Mouse (Mus musculus): ENCODE data around the gene Doc2g. TPM values are rescaled to one million over a fixed set of nuclear protein-coding genes. Genes with fewer than 3 reads are reported as not detected.
A peak's percentile ranks its signal among the peaks of the same experiment; 100 is the strongest.

Gene Doc2g
- polyA plus RNA-seq, 1 experiment from 2014 or later, result 2.6 TPM

DNA sequence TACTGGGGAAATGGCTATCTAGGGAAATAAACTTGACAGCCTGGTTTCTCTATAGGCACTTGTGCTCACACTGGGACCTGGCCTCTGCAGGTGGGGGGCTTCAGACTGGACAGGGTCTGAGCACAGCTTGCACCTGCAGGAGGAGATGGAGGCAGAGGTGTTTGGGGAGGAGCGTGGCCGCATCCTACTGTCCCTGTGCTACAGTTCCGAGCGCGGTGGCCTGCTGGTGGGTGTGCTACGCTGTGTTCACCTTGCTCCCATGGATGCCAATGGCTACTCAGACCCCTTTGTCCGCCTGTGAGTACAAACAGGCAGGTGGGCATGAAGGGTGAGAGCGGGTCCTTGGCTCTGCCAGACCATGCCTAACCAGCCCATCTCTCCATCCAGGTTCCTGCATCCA, 2.9 kb downstream of the Doc2g start:
- ATAC-seq (replicated peaks; ENCODE audit: low FRiP score, low read depth), result no peak

DNA sequence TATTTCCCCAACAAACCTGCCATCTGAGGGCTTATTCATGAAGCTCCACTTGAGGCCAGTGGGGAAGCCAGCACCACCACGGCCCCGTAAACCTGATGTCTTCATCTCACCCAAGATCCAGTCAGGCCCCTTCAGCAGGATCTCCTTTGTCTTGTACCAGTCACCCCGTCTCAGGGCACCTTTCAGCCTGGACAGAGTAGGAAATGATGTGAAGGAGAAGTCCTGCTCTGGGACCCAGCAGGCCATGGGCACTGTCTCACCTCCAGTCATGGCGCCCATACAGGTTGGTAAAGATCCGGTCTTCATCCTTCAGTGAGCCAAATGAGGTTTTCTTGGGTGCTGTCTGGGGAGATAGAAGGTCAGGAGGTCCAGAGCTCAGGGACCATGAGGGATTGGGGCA, 8.0 kb downstream of the Doc2g start:
- no peaks in the 10 kb centered on the region for H3K9me3 ChIP-seq (replicated peaks; ENCODE audit: low read length)
- H3K4me1 ChIP-seq (replicated peaks; ENCODE audit: insufficient read depth, low read length), result no peaks in the 10 kb centered on the region
- peaks cover 31% of the 10 kb centered on the region for H3K36me3 ChIP-seq (ENCODE audit: insufficient read depth, low read length)
- H3K9ac ChIP-seq (ENCODE audit: low read depth, low read length), result no peak overlapping the region
- DNase-seq (ENCODE audit: low spot score) (no peak), ATAC-seq (replicated peaks; ENCODE audit: low FRiP score, low read depth) (no peak)
- no peak overlapping the region for H3K4me3 ChIP-seq (replicated peaks; ENCODE audit: low read depth, low read length)
- TF ChIP-seq CTCF (IDR thresholded peaks at IDR 0.05; ENCODE audit: low read depth), result no peak
- WGBS, result 91% methylated on average over 5 of the region's 5 CpGs
- no peak overlapping the region for H3K4me2 ChIP-seq (ENCODE audit: low read length)
- no peak overlapping the region for H3K27ac ChIP-seq
- no peaks in the 10 kb centered on the region for H3K27me3 ChIP-seq (ENCODE audit: insufficient read depth, low read length)

More for the DNA sequence above, 2.9 kb downstream of the Doc2g start:
- H3K27me3 ChIP-seq (ENCODE audit: insufficient read depth, low read length), result no peaks in the 10 kb centered on the region
- no peaks in the 10 kb centered on the region for H3K9me3 ChIP-seq (replicated peaks; ENCODE audit: low read length)
- no peak overlapping the region for H3K9ac ChIP-seq (ENCODE audit: low read depth, low read length)
- H3K27ac ChIP-seq, result no peak overlapping the region
- H3K36me3 ChIP-seq (ENCODE audit: insufficient read depth, low read length), result peaks cover 31% of the 10 kb centered on the region
- DNase-seq (ENCODE audit: low spot score), result no peak
- peaks cover 4% of the 10 kb centered on the region; the same call in 1 of the 2 replicates for H3K4me1 ChIP-seq (replicated peaks; ENCODE audit: insufficient read depth, low read length)
- no peak for TF ChIP-seq CTCF (IDR thresholded peaks at IDR 0.05; ENCODE audit: low read depth)
- no peak overlapping the region for H3K4me2 ChIP-seq (ENCODE audit: low read length)
- H3K4me3 ChIP-seq (replicated peaks; ENCODE audit: low read depth, low read length), result no peak overlapping the region
- 93% methylated on average over 8 of the region's 8 CpGs for WGBS

DNA sequence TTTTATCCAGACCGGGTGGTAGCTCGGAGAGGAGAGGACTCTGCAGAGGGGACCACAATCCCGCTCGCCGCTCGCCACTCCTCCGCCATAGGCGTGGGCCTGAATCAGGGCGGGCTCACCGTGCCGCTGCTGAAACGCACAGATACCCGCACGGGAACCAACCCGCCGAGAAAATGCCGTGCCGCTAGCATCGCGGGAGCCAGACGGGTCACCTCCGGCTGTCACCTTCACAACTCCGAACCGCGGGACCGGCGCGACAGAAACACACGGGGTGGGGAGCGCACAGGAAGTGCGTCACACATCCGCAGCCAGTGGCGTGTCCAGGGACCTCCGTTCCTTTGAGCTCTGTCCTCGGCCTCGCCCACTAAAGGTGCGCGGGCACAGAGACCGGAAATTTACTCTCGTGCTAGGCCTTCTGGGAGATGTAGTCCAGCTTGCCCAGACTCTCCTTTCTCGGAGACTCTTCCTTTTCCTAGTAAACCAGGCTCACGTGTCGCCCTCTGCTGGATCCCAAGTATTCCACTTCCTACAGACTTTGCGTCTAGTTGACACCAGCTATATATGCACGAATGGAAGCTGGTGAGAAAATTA, 9.4 kb downstream of the Doc2g start, which contains the start of gene Ndufv1:
TSS of gene Ndufv1 (minus strand) at position 375 of the 591 bp plus-strand sequence.
- ATAC-seq (replicated peaks; ENCODE audit: low FRiP score, low read depth), result peak; percentile 98
- Histone ChIP-seq H3K4me2 (ENCODE audit: low read length) (peak within 1 kb of the TSS; percentile 64), H3K9me3 (replicated peaks; ENCODE audit: low read length) (no peaks in the 10 kb centered on the region), H3K27me3 (ENCODE audit: insufficient read depth, low read length) (no peaks in the 10 kb centered on the region), H3K36me3 (ENCODE audit: insufficient read depth, low read length) (peaks cover 24% of the 10 kb centered on the region), H3K27ac (peak within 1 kb of the TSS; percentile 64; the same call in 1 of the 2 replicates), H3K9ac (ENCODE audit: low read depth, low read length) (peak within 1 kb of the TSS; percentile 78), H3K4me1 (replicated peaks; ENCODE audit: insufficient read depth, low read length) (no peaks in the 10 kb centered on the region), H3K4me3 (replicated peaks; ENCODE audit: low read depth, low read length) (peak within 1 kb of the TSS; percentile 85)
- peak; percentile 97 for TF ChIP-seq CTCF (IDR thresholded peaks at IDR 0.05; ENCODE audit: low read depth)
- 0% methylated on average over 45 of the region's 45 CpGs for WGBS
- DNase-seq (ENCODE audit: low spot score), result peak; percentile 100

DNA sequence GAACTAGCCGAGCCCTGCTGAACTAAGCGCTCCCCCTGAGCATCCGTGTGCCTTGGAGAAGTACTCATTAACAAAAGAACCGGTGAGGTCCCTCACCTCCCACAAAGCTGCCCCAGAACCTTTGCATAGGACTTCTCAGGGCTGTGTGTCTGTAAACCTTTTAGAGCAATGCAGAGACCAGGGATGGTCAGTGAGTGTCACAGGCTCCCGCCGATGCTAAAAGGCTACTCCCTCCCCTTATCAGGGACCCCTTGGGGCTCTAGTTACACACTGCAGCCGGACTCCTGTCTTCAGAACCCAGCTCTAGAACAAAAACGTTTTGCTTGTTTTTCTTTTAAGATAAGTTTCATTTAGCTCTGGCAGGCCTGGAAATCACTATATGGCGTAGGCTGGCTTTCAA, 10.0 kb downstream of the Doc2g start:
- Histone ChIP-seq H3K4me3 (replicated peaks; ENCODE audit: low read depth, low read length) (peak overlapping the region; percentile 85; the same call in 1 of the 2 replicates), H3K9me3 (replicated peaks; ENCODE audit: low read length) (no peaks in the 10 kb centered on the region), H3K4me1 (replicated peaks; ENCODE audit: insufficient read depth, low read length) (no peaks in the 10 kb centered on the region), H3K27me3 (ENCODE audit: insufficient read depth, low read length) (no peaks in the 10 kb centered on the region), H3K27ac (no peak overlapping the region), H3K4me2 (ENCODE audit: low read length) (peak overlapping the region; percentile 41), H3K36me3 (ENCODE audit: insufficient read depth, low read length) (peaks cover 18% of the 10 kb centered on the region), H3K9ac (ENCODE audit: low read depth, low read length) (peak overlapping the region; percentile 32; the same call in 1 of the 2 replicates)
- ATAC-seq (replicated peaks; ENCODE audit: low FRiP score, low read depth) (peak; percentile 15; the same call in 1 of the 2 replicates), DNase-seq (ENCODE audit: low spot score) (no peak)
- no peak for TF ChIP-seq CTCF (IDR thresholded peaks at IDR 0.05; ENCODE audit: low read depth)
- 19% methylated on average over 9 of the region's 9 CpGs for WGBS

DNA sequence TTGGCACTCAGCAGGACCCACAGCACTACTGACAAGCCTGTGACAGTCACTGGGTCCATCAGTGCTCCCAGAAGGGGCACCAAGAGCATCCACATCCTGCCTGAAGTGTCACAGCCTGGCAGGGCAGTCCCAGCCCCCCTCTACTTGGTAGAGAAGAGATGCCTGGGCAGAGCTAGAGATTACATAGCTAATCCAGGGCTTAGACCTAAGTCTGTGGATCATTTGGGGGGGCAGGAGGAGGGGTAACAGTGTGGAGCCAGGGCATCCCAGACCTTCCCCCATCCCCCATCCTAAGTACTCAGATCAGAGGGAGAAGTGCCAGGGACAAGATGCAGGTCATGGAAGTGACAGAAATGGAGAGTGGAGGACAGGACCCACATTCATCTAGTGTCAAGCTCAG, 11.7 kb downstream of the Doc2g start:
- H3K36me3 ChIP-seq (ENCODE audit: insufficient read depth, low read length), result peaks cover 3% of the 10 kb centered on the region; the same call in 1 of the 2 replicates
- no peak for TF ChIP-seq CTCF (IDR thresholded peaks at IDR 0.05; ENCODE audit: low read depth)
- no peak overlapping the region for H3K4me2 ChIP-seq (ENCODE audit: low read length)
- H3K9me3 ChIP-seq (replicated peaks; ENCODE audit: low read length), result no peaks in the 10 kb centered on the region
- no peak for ATAC-seq (replicated peaks; ENCODE audit: low FRiP score, low read depth)
- no peak overlapping the region for H3K9ac ChIP-seq (ENCODE audit: low read depth, low read length)
- H3K4me1 ChIP-seq (replicated peaks; ENCODE audit: insufficient read depth, low read length), result no peaks in the 10 kb centered on the region
- H3K4me3 ChIP-seq (replicated peaks; ENCODE audit: low read depth, low read length), result no peak overlapping the region
- no peak overlapping the region for H3K27ac ChIP-seq
- H3K27me3 ChIP-seq (ENCODE audit: insufficient read depth, low read length), result no peaks in the 10 kb centered on the region
- DNase-seq (ENCODE audit: low spot score), result no peak

DNA sequence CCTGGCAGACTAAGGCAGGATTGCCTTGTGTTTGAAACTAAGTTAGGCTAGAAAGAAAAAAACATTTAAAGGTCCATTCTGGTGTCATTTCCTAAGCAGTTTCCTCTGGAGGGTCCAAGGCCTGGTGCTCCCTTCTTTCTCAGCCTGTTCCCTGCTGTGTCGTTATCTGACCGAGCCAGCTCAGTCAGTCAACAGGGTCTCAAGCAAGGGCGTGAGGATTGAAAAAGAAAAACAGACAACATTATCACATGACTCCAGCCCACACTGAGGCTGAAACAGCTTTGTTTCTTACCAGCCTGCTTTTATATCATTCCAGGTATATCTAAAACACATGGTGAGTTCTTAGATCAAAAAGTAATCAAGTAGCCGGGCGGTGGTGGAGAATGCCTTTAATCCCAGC, 12.5 kb downstream of the Doc2g start:
- Histone ChIP-seq H3K27ac (no peak overlapping the region), H3K4me1 (replicated peaks; ENCODE audit: insufficient read depth, low read length) (no peaks in the 10 kb centered on the region), H3K27me3 (ENCODE audit: insufficient read depth, low read length) (no peaks in the 10 kb centered on the region), H3K4me2 (ENCODE audit: low read length) (no peak overlapping the region), H3K9ac (ENCODE audit: low read depth, low read length) (no peak overlapping the region), H3K36me3 (ENCODE audit: insufficient read depth, low read length) (no peaks in the 10 kb centered on the region), H3K9me3 (replicated peaks; ENCODE audit: low read length) (no peaks in the 10 kb centered on the region), H3K4me3 (replicated peaks; ENCODE audit: low read depth, low read length) (no peak overlapping the region)
- no peak for TF ChIP-seq CTCF (IDR thresholded peaks at IDR 0.05; ENCODE audit: low read depth)
- no peak for ATAC-seq (replicated peaks; ENCODE audit: low FRiP score, low read depth)
- DNase-seq (ENCODE audit: low spot score), result no peak
- WGBS, result 67% methylated on average over 5 of the region's 5 CpGs

Data from kidney, postnatal 0 days (tissue).